Mouse (Mus musculus) megakaryocyte, embryonic 14.5 days (primary cell): ENCODE measurements around the gene Cbx6. TPM values are rescaled to one million over a fixed set of nuclear protein-coding genes. Genes with fewer than 3 reads are reported as not detected.
A peak's percentile ranks its signal among the peaks of the same experiment; 100 is the strongest.
"Not testable (repeated sequence)": the region's sequence is repeated elsewhere in the genome, so short reads cannot be mapped to it uniquely, and the experiment has no call there.

Source experiments
- H3K27me3 ChIP-seq: replicated peaks from 2 replicates; pipeline ENCODE3; 2012; ENCODE audit warnings: inconsistent platforms
- H3K36me3 ChIP-seq: replicated peaks from 2 replicates; pipeline ENCODE3; 2012; ENCODE audit warnings: low read length, inconsistent platforms, mixed read lengths
- H3K4me1 ChIP-seq: 2 replicates; pipeline ENCODE4 v1.6.1; 2012; ENCODE audit warnings: inconsistent platforms
- H3K4me3 ChIP-seq: replicated peaks from 2 replicates; pipeline ENCODE3; 2012; ENCODE audit warnings: moderate library complexity, mild to moderate bottlenecking, inconsistent platforms
- H3K9me3 ChIP-seq: 2 replicates; pipeline ENCODE4 v1.6.1; 2012; ENCODE audit warnings: inconsistent platforms
- FLI1 ChIP-seq: IDR thresholded peaks from 2 replicates; pipeline ENCODE4 v1.6.1; 2012; ENCODE audit warnings: low read length, inconsistent platforms, mixed read lengths
- GATA1 ChIP-seq: IDR thresholded peaks from 3 replicates; pipeline ENCODE4 v1.6.1; 2012; ENCODE audit warnings: mixed read lengths, low read length, inconsistent platforms, borderline replicate concordance
- polyA plus RNA-seq: library from polyadenylated mRNA; stranded (reverse); fragments of >175 nt; gene quantifications from 2 replicates; pipeline ENCODE4 v1.2.3, GENCODE M21; 2012; ENCODE audit warnings: low replicate concordance; ENCODE audit not compliant: insufficient read depth

The Cbx6 gene
- polyA plus RNA-seq, 1 experiment, result 17.1 TPM

DNA sequence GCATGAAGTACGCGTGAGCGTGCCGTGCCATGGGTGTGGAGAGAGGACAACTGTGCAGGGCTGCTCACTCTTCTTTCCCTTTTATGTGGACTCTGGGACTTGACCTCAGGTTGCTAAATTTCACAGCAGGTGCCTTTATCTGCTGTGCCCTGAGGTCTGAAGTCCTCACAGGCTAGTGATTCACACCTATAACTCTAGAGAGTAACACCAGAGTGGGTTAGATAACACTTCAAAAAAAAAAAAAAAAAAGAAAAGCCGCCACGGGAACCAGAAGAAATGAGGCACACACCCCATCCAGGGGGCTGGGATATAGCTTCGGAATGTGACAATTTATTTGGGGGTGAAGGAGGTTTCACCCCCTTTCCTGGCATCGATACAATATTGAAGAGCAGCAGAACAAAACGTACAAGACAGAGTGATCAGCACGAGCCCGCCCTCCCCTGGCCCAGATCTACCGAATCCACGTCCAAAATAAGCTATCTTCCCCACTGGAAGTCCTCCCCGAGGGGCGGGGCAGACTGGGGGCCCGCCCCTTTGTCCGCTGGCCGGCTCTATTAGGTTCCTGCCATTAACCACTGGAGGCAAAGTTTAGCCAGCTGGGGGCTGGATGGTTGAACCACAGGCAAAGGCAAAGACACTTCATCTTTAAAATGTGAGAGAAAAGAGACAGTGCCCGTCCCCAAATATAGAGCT, 10.8 kb downstream of the Cbx6 start:
- Histone ChIP-seq H3K27me3 (peaks cover 7% of the 10 kb centered on the region), H3K36me3 (peaks cover 46% of the 10 kb centered on the region)
- TF ChIP-seq GATA1, result no peak
- TF ChIP-seq FLI1, result no peak

DNA sequence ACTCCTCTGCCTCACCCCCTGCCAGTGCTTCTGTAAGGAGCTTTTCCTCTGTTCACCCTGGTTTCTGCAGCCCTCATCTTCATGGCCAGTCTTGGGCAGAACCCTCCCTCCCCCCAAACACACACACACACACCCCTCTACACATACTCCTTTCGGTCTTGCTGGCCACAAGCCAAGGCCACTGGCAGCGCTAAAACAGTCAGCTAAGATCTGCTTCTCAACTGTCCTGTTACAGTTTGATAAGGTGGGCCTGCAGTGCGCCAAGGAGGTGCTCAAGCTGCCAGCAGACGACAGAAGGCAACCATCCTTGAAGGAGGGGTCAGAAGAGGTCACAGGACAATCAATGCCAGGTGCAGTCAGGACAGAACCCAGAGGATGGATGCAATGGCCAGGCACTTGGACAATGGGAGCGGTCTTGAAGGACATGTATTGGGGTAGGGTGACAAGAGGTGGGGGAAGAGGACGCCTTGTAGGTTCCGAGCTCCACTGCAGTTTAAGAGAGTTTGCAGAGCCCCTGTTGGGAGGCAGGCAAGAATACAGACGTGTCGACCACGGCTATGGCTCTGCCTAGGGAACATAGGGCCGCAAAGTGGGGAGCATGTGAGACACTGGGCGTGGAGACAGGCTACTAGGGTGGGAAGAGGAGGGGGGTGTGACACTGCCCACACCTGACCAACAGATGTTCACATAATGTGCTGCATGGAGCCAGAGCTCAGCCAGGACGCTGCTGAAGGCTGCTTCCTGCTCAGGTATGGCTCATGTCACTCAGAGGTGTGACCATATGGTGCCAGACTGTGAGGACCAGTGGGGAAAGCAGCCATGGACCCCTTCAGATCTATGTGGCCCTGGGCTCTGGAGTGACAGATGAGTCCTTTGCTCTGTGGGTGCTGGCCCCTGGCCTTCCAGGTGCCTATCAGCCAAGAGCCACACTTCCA, 12.0 kb downstream of the Cbx6 start:
- H3K36me3 ChIP-seq, result peaks cover 34% of the 10 kb centered on the region
- H3K4me3 ChIP-seq, result no peak overlapping the region
- peaks cover 7% of the 10 kb centered on the region for H3K27me3 ChIP-seq
- peaks cover 8% of the 10 kb centered on the region for H3K9me3 ChIP-seq
- peaks cover 14% of the 10 kb centered on the region; the same call in 1 of the 2 replicates for H3K4me1 ChIP-seq
- TF ChIP-seq FLI1 (no peak), GATA1 (no peak)

More for the DNA sequence above, 10.8 kb downstream of the Cbx6 start:
- Histone ChIP-seq H3K4me3 (no peak overlapping the region), H3K9me3 (peaks cover 4% of the 10 kb centered on the region; the same call in 1 of the 2 replicates), H3K4me1 (peaks cover 14% of the 10 kb centered on the region; the same call in 1 of the 2 replicates)

DNA sequence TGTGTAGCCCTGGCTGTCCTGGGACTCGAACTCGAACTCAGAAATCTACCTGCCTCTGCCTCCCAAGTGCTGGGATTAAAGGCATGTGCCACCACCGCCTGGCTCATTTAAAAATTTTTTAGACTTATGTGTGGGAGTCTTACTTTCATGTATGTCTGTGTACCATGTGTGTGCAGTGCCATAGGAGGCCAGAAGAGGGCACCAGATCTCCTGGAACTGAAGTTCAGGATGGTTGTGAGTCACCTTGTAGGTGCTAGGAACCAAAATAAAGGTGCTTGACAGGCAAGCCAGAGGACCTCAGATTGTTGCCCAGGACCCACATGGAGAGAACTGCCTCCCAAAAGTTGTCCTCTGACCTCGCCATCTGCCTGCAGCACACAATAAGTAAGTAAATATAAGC, 16.2 kb downstream of the Cbx6 start:
- no peak for TF ChIP-seq FLI1
- TF ChIP-seq GATA1, result no peak
- H3K4me3 ChIP-seq, result no peak overlapping the region
- peaks cover 12% of the 10 kb centered on the region for H3K9me3 ChIP-seq
- H3K4me1 ChIP-seq, result peaks cover 13% of the 10 kb centered on the region
- peaks cover 46% of the 10 kb centered on the region for H3K27me3 ChIP-seq
- H3K36me3 ChIP-seq, result peaks cover 9% of the 10 kb centered on the region

DNA sequence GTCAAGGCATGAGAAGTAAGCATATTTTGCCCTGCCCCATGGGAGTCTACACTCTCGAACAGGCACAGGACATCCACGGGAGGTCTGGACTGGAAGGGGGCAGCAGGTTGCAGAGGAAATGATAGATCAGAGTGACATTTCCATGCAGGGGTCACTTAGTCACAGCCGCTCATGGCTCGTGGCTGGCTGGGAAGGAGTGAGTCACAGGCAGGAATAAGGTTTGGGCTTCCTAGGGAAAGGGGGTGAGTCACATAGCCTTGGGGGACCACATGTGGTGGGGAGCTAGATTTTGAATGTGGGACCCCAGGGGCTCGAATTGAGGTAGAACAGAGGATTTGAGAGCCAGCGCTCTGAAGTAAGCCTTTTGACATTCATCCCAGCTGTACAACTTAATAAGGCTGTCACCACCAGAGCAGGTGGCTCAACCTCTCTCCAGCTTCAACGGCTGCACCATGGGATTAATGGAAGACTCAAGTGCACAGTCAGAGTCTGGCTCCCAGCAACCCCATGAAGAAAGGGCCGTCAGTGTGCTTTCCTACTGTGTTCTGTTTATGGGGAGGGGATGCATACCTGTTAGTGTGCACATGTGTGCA, 20.7 kb downstream of the Cbx6 start:
- TF ChIP-seq FLI1, result no peak
- no peak for TF ChIP-seq GATA1
- H3K36me3 ChIP-seq, result no peaks in the 10 kb centered on the region
- H3K4me3 ChIP-seq, result no peak overlapping the region
- H3K27me3 ChIP-seq, result peaks cover 77% of the 10 kb centered on the region
- H3K9me3 ChIP-seq, result peaks cover 11% of the 10 kb centered on the region
- H3K4me1 ChIP-seq, result peaks cover 28% of the 10 kb centered on the region

DNA sequence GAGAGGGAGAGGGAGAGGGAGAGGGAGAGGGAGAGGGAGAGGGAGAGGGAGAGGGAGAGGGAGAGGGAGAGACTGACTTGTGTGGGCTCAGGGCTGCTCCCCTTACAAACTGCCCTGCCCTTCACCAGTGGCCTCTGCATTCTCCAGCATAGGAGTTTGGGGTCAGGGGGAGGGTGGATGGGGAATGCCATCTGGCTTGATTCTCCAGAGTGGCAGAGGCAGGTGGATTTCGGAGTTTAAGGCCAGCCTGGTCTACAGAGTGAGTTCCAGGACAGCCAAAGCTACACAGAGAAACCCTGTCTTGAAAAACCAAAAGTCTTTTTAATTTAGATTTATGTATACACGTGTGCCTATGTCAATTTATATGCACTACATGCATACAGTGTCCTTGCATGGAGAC, 21.6 kb downstream of the Cbx6 start:
- not testable (repeated sequence) for H3K9me3 ChIP-seq, H3K4me3 ChIP-seq, H3K36me3 ChIP-seq
- Histone ChIP-seq H3K27me3 (peaks cover 85% of the 10 kb centered on the region), H3K4me1 (peaks cover 28% of the 10 kb centered on the region)

DNA sequence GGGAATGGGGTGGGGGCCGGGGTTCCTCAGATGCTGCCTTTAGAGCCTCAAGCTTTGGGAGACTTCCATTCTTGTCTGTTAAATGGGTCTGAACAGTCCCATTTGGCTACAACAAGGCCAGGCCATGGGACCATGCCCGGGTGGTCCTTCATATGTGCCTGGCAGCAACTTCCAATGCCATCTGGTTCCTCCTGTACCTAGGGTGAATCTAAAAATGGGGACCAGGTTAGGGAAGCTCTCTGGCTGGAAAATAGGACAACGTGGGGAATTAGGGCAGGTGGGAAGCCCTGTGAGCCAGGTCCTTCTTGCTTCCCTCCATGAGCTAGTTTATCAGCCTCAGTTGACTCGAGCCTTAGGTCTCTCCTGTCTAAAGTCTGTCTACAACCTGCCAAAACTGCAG, 23.5 kb downstream of the Cbx6 start:
- TF ChIP-seq GATA1 (no peak), FLI1 (no peak)
- peaks cover 28% of the 10 kb centered on the region for H3K4me1 ChIP-seq
- no peak overlapping the region for H3K4me3 ChIP-seq
- 0 out of 2 replicates have a peak, but pooled peaks cover 5% of the 10 kb centered on the region for H3K9me3 ChIP-seq
- no peaks in the 10 kb centered on the region for H3K36me3 ChIP-seq
- H3K27me3 ChIP-seq, result peaks cover 91% of the 10 kb centered on the region

DNA sequence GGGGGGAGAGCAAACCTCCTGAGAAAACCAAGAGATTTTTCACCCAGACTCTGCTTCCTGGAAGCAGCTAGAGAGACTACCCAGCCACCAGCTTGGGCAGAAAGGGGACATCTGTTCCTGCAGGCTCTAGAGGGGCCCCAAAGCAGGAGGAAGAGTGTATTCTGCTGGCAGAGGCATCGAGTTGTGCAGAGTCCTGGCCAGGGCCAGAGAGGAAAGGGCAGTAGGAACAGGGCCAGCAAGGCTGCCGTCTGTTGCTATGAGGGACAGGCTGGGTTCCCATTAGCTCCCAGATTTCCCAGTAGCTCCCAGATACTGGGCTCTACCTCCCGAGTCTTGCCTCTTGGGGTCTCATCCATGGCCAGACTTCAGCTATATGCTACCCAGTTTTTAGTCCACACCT, 24.4 kb downstream of the Cbx6 start:
- Histone ChIP-seq H3K4me3 (no peak overlapping the region), H3K4me1 (peaks cover 30% of the 10 kb centered on the region), H3K27me3 (peaks cover 91% of the 10 kb centered on the region), H3K36me3 (no peaks in the 10 kb centered on the region), H3K9me3 (0 out of 2 replicates have a peak, but pooled peaks cover 5% of the 10 kb centered on the region)
- no peak for TF ChIP-seq GATA1
- no peak for TF ChIP-seq FLI1

DNA sequence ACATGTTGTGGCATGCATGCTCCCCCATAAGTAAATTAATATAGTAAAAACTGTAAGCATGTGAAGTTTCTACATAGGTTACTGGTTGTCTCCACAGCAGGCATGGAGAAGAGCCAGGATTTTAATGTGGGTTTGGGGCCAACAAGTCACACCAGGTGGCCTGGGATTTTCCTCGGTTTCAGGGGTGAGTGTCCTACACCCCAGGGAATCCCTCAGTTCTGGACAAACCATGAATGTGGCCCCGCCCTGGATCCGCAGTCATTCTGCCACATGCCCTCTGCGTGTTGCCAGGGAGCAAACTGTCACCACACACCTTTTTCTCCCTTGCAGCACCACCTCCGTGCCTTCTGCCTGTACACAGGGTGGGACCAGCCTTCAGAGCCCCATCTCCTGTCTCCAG, 25.8 kb downstream of the Cbx6 start:
- no peak overlapping the region for H3K4me3 ChIP-seq
- H3K27me3 ChIP-seq, result peaks cover 91% of the 10 kb centered on the region

DNA sequence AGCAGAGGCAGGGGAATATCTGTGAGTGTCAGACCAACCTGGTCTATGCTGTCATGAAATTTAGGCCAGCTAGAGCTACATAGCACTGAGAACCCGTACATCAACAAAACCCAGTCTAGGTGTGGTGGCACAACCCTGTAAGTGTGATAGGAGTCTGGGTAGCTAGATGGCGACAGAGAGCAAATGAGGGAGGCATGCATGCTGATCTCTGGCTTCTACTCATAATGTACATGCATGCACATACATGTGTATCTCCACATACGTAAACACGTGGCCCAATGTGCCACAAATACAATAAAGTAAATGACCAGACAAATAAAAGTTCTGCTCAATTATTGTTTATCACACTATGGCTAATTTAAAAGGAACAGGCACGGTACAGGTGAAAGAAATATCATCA, 26.4 kb downstream of the Cbx6 start:
- Histone ChIP-seq H3K27me3 (peaks cover 91% of the 10 kb centered on the region), H3K9me3 (0 out of 2 replicates have a peak, but pooled peaks cover under 1% of the 10 kb centered on the region), H3K4me3 (peak overlapping the region; percentile 15), H3K4me1 (peaks cover 43% of the 10 kb centered on the region), H3K36me3 (no peaks in the 10 kb centered on the region)
- TF ChIP-seq GATA1 (no peak), FLI1 (no peak)

More for the DNA sequence above, 25.8 kb downstream of the Cbx6 start:
- no peak for TF ChIP-seq GATA1
- no peak for TF ChIP-seq FLI1
- 0 out of 2 replicates have a peak, but pooled peaks cover 5% of the 10 kb centered on the region for H3K9me3 ChIP-seq
- no peaks in the 10 kb centered on the region for H3K36me3 ChIP-seq
- peaks cover 40% of the 10 kb centered on the region for H3K4me1 ChIP-seq
